Mouse (Mus musculus) ES-CJ7 (cell line): ENCODE measurements around the gene H2-Q10.
A peak's percentile ranks its signal among the peaks of the same experiment; 100 is the strongest.
"Not testable (repeated sequence)": the region's sequence is repeated elsewhere in the genome, so short reads cannot be mapped to it uniquely, and the experiment has no call there.

Experiments
- DNase-seq: peaks from one replicate; pipeline ENCODE4 v3.0.0; 2011; ENCODE audit warnings: low read depth, low spot score

Gene H2-Q10

GRCm38 (mm10) chr17:35469842-35470751 is at the start of gene H2-Q10:
H2-Q10 (plus strand) TSS chr17:35470089.
- DNase-seq = peak; percentile 13

DNA sequence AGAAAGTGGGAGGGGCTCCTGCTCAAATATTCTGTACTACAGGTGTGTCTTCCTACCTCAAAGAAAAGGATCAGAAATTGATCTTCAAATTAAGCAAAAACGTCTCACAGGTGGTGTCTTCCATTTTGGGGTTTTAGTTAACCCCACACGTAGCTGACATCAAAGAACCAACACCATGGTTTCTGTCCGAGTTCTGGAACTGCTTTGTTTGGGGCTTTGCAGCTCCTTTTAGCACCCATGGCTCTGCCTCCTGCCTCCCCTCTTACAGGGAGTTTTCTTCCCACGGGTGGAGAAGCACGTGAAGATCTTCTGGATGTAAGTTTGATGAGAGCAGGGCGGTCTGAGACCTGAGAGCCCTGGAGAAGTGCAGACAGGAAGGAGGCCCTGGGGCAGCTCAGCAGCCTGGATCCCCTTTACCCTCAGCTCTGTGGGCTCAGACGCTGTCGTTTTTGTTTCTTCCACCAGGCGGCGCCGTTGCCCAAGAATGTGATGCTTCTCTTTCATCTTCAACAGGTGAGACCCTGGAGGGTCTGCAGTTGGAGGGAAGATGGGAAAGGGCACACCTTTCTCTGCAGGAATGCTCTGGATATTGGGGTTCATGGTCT is 49.6 kb upstream of the H2-Q10 start:
- peak; percentile 63 for DNase-seq

- not testable (repeated sequence) for DNase-seq
Measured at GRCm38 (mm10) chr17:35421331-35421730, 48.6 kb upstream of the H2-Q10 start.

DNA sequence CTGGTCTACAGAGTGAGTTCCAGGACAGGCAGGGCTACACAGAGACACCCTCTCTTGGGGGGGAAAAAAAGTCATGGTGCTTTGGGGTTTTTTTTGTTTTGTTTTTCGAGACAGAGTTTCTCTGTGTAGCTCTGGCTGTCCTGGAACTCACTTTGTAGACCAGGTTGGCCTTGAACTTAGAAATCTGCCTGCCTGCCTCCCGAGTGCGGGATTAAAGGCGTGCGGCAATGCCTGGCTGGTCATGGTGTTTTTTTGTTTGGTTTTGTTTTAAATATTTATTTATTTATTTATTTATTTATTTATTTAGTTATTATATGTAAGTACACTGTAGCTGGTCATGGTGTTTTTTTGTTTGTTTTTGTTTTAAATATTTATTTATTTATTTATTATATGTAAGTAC is 47.5 kb upstream of the H2-Q10 start:
- DNase-seq = not testable (repeated sequence)

DNA sequence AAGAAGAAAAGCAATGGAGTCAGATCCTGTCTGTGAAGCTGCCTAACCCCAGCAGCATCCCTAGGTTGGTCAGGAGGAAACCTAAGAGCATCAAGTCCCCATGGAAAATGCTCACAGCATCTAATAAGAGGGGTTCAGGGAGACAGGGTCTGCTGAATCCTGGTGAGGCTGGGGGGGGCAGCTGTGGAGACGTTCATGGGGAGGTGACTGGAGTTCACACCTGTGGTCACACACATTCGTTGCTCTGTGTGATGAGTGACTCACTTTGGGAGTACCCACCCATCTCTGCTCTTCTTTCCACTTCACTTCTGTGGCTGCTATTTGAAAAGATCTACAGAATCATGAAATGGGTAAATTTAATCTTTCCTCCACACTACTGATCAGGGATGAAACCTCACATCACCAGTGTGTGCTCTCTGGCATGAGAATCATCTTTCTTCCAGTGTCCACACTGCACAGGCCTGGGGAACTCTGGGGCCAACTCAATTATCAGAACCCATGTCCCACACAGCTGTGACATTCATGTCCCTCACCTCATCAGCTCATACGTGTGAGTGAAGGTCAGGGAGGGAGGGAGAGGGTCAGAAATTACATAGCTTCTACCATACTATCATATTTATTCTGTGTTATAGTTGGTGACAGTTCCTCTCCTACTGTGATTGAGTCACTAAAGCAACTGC is 46.6 kb upstream of the H2-Q10 start:
- not testable (repeated sequence) for DNase-seq

DNA sequence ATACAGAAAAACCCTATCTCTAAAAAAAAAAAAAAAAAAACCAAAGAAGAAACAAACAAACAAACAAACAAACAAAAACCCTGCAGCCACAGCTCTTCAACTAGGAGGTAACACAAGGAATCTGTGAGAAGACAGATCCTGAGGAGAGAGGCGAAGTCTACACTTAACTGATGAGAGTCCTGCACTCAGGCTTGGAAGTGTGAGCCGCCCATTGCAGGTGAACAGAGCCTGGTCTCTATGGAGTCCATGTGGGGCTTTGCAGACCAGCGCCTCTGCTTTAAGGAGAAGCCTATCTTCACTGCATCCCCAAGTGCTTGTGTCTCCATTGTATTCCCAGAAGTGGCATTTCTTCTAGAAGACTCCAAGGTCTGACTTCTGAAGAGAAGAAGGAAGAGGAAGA is 45.8 kb upstream of the H2-Q10 start:
- not testable (repeated sequence) for DNase-seq

DNA sequence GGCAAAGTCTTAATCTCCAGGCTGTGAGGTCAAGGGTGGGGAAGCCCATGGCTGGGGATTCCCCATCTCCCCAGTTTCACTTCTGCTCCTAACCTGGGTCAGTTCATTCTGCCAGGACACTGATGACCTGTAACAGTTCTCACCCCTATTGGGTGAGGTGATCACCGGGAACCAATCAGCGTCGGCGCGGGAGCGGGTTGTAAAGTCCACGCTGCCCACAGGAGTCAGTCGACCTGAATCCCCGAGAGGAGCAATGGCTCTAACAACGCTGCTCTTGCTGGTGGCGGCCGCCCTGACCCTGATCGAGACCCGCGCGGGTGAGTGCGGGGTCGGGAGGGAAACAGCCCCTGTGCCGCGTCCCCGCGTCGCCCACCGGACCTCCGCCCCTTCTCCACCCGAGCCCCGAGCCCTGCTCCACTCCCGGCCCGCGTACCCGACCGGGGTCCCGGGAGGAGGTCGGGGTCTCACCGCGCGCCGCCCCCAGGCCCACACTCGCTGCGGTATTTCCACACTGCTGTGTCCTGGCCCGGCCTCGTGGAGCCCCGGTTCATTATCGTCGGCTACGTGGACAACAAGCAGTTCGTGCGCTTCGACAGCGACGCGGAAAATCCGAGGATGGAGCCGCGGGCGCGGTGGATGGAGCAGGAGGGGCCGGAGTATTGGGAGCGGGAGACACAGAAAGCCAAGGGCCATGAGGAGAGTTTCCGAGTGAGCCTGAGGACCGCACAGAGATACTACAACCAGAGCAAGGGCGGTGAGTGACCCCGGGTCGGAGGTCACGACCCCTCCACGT is 45.1 kb upstream of the H2-Q10 start, which contains the start of gene H2-Q6:
Gene H2-Q6, plus strand, starts transcription at position 227 of the 793 bp plus-strand sequence.
- peak; percentile 52 for DNase-seq

DNA sequence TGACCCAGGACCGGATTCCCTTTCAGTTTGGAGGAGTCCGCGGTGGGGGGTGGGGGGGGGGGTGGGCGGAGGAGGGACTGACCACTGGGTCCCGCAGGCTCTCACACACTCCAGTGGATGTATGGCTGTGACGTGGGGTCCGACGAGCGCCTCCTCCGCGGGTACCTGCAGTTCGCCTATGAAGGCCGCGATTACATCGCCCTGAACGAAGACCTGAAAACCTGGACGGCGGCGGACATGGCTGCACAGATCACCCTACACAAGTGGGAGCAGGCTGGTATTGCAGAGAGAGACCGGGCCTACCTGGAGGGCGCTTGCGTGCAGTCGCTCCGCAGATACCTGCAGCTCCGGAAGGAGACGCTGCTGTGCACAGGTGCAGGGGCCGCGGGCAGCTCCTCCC is 44.4 kb upstream of the H2-Q10 start:
- peak; percentile 54 for DNase-seq

- not testable (repeated sequence) for DNase-seq
Measured at GRCm38 (mm10) chr17:35428883-35429282, 41.0 kb upstream of the H2-Q10 start.

- DNase-seq = not testable (repeated sequence)
Measured at GRCm38 (mm10) chr17:35430671-35431070, 39.2 kb upstream of the H2-Q10 start.

- DNase-seq = peak; percentile 6
Measured at GRCm38 (mm10) chr17:35432167-35432566, 37.7 kb upstream of the H2-Q10 start.

DNA sequence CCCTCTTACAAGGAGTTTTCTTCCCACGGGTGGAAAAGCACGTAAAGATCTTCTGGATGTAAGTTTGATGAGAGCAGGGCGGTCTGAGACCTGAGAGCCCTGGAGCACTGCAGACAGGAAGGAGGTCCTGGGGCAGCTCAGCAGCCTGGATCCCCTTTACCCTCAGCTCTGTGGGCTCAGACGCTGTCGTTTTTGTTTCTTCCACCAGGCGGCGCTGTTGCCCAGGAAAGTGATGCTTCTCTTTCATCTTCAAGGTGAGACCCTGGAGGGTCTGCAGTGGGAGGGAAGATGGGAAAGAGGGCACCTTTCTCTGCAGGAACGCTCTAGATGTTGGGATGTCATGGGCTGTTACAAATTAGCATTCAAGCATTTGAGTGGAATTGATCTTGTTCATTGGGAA is 35.1 kb upstream of the H2-Q10 start:
- peak; percentile 83 for DNase-seq

GRCm38 (mm10) chr17:35435577-35435976 is 34.3 kb upstream of the H2-Q10 start:
- peak; percentile 8 for DNase-seq

DNA sequence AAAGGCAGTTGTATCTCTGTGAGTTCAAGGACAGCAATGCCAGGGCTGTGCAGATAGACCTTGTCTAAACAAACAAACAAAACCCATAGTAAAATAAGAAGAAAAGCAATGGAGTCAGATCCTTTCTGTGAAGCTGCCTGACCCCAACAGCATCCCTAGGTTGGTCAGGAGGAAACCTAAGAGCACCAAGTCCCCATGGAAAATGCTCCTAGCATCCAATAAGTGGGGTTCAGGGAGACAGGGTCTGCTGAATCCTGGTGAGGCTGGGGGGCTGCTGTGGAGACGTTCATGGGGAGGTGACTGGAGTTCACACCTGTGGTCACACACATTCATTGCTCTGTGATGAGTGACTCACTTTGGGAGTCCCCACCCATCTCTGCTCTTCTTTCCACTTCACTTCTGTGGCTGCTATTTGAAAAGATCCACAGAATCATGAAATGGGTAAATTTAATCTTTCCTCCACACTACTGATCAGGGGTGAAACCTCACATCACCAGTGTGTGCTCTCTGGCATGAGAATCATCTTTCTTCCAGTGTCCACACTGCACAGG is 32.4 kb upstream of the H2-Q10 start:
- DNase-seq = not testable (repeated sequence)

DNA sequence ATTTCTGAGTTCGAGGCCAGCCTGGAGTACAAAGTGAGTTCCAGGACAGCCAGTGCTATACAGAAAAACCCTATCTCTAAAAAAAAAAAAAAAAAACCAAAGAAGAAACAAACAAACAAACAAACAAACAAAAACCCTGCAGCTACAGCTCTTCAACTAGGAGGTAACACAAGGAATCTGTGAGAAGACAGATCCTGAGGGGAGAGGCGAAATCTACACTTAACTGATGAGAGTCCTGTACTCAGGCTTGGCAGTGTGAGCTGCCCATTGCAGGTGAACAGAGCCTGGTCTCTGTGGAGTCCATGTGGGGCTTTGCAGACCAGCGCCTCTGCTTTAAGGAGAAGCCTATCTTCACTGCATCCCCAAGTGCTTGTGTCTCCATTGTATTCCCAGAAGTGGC is 31.5 kb upstream of the H2-Q10 start:
- peak; percentile 9 for DNase-seq

GRCm38 (mm10) chr17:35438885-35439284 is 31.0 kb upstream of the H2-Q10 start, which contains the start of gene H2-Q7:
H2-Q7 (plus strand) TSS chr17:35439155.
- DNase-seq = peak; percentile 67

GRCm38 (mm10) chr17:35439295-35439747 is 30.6 kb upstream of the H2-Q10 start:
- DNase-seq = peak; percentile 21

DNA sequence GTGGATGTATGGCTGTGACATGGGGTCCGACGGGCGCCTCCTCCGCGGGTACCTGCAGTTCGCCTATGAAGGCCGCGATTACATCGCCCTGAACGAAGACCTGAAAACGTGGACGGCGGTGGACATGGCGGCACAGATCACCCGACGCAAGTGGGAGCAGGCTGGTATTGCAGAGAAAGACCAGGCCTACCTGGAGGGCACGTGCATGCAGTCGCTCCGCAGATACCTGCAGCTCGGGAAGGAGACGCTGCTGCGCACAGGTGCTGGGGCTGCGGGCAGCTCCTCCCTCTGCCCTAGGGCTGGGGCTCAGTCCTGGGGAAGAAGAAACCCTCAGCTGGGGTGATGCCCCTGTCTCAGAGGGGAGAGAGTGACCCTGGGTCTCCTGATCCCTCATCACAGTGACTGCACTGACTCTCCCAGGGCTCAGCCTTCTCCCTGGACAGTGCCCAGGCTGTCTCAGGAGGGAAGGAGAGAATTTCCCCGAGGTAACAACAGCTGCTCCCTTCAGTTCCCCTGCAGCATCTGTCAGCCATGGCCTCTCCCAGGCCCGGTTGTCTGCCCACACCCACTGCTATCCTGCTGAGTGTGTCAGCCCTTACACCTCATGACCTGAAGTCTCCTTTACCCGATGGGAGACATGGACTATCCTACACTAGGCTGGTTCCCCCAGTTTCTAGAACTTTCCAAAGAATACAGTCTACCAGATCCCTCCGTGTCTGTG is 29.8 kb upstream of the H2-Q10 start:
- DNase-seq = peak; percentile 50

DNA sequence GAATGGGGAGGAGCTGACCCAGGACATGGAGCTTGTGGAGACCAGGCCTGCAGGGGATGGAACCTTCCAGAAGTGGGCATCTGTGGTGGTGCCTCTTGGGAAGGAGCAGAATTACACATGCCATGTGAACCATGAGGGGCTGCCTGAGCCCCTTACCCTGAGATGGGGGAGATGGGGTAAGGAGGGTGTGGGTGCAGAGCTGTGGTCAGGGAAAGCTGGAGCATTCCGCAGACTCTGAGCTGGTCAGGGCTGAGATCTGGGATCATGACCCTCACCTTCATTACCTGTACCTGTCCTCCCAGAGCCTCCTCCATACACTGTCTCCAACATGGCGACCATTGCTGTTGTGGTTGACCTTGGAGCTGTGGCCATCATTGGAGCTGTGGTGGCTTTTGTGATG is 27.5 kb upstream of the H2-Q10 start:
- not testable (repeated sequence) for DNase-seq

DNA sequence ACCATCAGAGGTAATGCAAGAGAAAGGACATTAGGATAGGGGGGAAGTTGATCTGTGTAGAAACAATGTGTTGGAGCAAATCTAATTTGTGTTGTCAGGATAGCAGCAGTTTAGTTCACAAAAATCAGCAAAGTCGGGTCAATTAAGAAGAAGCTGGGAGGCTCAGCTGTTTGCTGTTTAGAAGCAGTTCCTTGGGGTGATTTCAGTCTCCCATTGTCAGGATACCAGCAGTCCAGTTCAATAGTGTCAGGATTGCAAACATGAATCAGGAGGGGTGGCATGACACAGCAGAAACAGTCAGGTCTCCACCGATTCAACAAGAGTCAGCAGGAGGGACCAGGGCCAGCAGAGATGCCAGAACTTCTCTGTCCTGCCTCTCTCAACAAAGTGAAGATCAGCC is 25.4 kb upstream of the H2-Q10 start:
- DNase-seq = not testable (repeated sequence)
